17 mouse cellular contexts compared by ENCODE assay signal in genomic region chr4:82456908-82457307, GRCm38 (mm10).
A peak's percentile ranks its signal among the peaks of the same experiment; 100 is the strongest.
DNase-seq lines count a peak whose midpoint lies in the region; ATAC-seq and TF ChIP-seq lines count a peak whose summit lies in the region.
"Had no signal": no experiment of that assay in that cellular context is flagged by ENCODE, and none has a peak within 500 bp of the region (broad histone marks: within the 10 kb centered on the region; RNA-seq: fewer than 3 reads in every experiment).

No protein-coding gene starts in this region.

- TF ChIP-seq POLR2A in kidney, adult 2 months (IDR thresholded peaks at IDR 0.05; ENCODE audit: low read depth, low read length) = no peak

- H3K27me3 ChIP-seq in forebrain, embryonic 11.5 days (ENCODE audit: control insufficient read depth, insufficient read depth, low read length) = no peaks in the 10 kb centered on the region
- no peaks in the 10 kb centered on the region for H3K27me3 ChIP-seq in forebrain, embryonic 10.5 days (ENCODE audit: poor library complexity, severe bottlenecking)
- H3K27me3 ChIP-seq in kidney, adult 2 months (replicated peaks; ENCODE audit: control insufficient read depth, insufficient read depth, low read length) = no peaks in the 10 kb centered on the region
- no peaks in the 10 kb centered on the region for H3K27me3 ChIP-seq in lung, embryonic 16.5 days (ENCODE audit: control insufficient read depth, insufficient read depth, low read depth, low read length)

- no peaks in the 10 kb centered on the region for H3K4me1 ChIP-seq in forebrain, embryonic 11.5 days (replicated peaks; ENCODE audit: control insufficient read depth, insufficient read depth, low read length)
- peaks cover 20% of the 10 kb centered on the region; the same call in 1 of the 2 replicates for H3K4me1 ChIP-seq in forebrain, embryonic 10.5 days
- peaks cover 11% of the 10 kb centered on the region for H3K4me1 ChIP-seq in kidney, adult 2 months (ENCODE audit: control insufficient read depth, insufficient read depth, low read length)
- H3K4me1 ChIP-seq in lung, embryonic 16.5 days (replicated peaks; ENCODE audit: control insufficient read depth, insufficient read depth, low read length) = peaks cover 47% of the 10 kb centered on the region
- H3K4me1 ChIP-seq: hindbrain, embryonic 10.5 days had no signal

- no peak for DNase-seq in forebrain, embryonic 11.5 days (ENCODE audit: low spot score)
- no peak for DNase-seq in forebrain, embryonic 10.5 days (ENCODE audit: extremely low spot score, low spot score)
- no peak for DNase-seq in kidney, adult 2 months
- DNase-seq in kidney, postnatal 10 days = no peak
- DNase-seq in lung, postnatal 10 days = no peak
- DNase-seq in ovary, adult 18-20 months (ENCODE audit: low spot score) = no peak
- DNase-seq: cerebellum, postnatal 10 days; embryo, embryonic 11 days; gastrocnemius, postnatal 36 days; kidney, postnatal 4 days; lung, adult 18-20 months; thymus, postnatal 4 days had no signal

- no peak overlapping the region for H3K4me2 ChIP-seq in forebrain, embryonic 11.5 days (ENCODE audit: low read depth, low read length, severe bottlenecking)
- no peak overlapping the region for H3K4me2 ChIP-seq in lung, embryonic 16.5 days (ENCODE audit: low read depth, low read length)

- peak; percentile 61; the same call in 1 of the 2 replicates for ATAC-seq in forebrain, embryonic 11.5 days (replicated peaks; ENCODE audit: low FRiP score)
- peak; percentile 37 for ATAC-seq in lung, embryonic 16.5 days (ENCODE audit: low read depth)
- ATAC-seq in megakaryocyte-erythroid progenitor cell, adult 5-6 weeks (replicated peaks; ENCODE audit: low FRiP score, low TSS enrichment, poor library complexity, severe bottlenecking) = 0 out of 2 replicates have a peak, but pooled peaks have one; percentile 26
- ATAC-seq: inflammation-experienced regulatory T-cells, adult 6 months had no signal

- no peak overlapping the region for H3K4me3 ChIP-seq in forebrain, embryonic 11.5 days (ENCODE audit: low read depth, low read length)
- no peak overlapping the region for H3K4me3 ChIP-seq in forebrain, embryonic 10.5 days
- H3K4me3 ChIP-seq in kidney, adult 2 months (ENCODE audit: insufficient read depth, low read depth, low read length) = no peak overlapping the region
- no peak overlapping the region for H3K4me3 ChIP-seq in lung, embryonic 16.5 days (ENCODE audit: low read length)
- H3K4me3 ChIP-seq: erythroblast, embryonic 14.5 days; hindbrain, embryonic 10.5 days had no signal

- TF ChIP-seq CTCF in kidney, adult 2 months (conservative IDR thresholded peaks at IDR 0.05; ENCODE audit: insufficient read depth, insufficient read length, low read depth, low read length) = no peak

- H3K9ac ChIP-seq in forebrain, embryonic 11.5 days (ENCODE audit: low read length) = no peak overlapping the region
- H3K9ac ChIP-seq in lung, embryonic 16.5 days (ENCODE audit: low read length) = no peak overlapping the region

- no peak overlapping the region for H3K27ac ChIP-seq in forebrain, embryonic 11.5 days (ENCODE audit: low read depth, low read length)
- H3K27ac ChIP-seq in forebrain, embryonic 10.5 days = no peak overlapping the region
- H3K27ac ChIP-seq in kidney, adult 2 months (ENCODE audit: insufficient read depth, low read depth, low read length) = 0 out of 2 replicates have a peak overlapping the region, but pooled peaks have one; percentile 2
- 0 out of 2 replicates have a peak overlapping the region, but pooled peaks have one; percentile 4 for H3K27ac ChIP-seq in lung, embryonic 16.5 days (ENCODE audit: low read length)
- H3K27ac ChIP-seq: hindbrain, embryonic 10.5 days had no signal

- no peaks in the 10 kb centered on the region for H3K9me3 ChIP-seq in forebrain, embryonic 11.5 days (ENCODE audit: control insufficient read depth, low read length)
- H3K9me3 ChIP-seq in forebrain, embryonic 10.5 days = no peaks in the 10 kb centered on the region
- H3K9me3 ChIP-seq in lung, embryonic 16.5 days (ENCODE audit: control insufficient read depth, low read length) = no peaks in the 10 kb centered on the region
- H3K9me3 ChIP-seq: hindbrain, embryonic 10.5 days had no signal

- WGBS in forebrain, embryonic 11.5 days = 89% methylated on average over 5 of the region's 5 CpGs
- WGBS in forebrain, embryonic 10.5 days = 95% methylated on average over 5 of the region's 5 CpGs
- WGBS in kidney, adult 2 months = 80% methylated on average over 5 of the region's 5 CpGs
- WGBS in lung, embryonic 16.5 days = 63% methylated on average over 5 of the region's 5 CpGs

- H3K36me3 ChIP-seq in forebrain, embryonic 11.5 days (ENCODE audit: control insufficient read depth, insufficient read depth, low read length) = no peaks in the 10 kb centered on the region
- H3K36me3 ChIP-seq in forebrain, embryonic 10.5 days (replicated peaks) = no peaks in the 10 kb centered on the region
- H3K36me3 ChIP-seq in kidney, adult 2 months (ENCODE audit: control insufficient read depth, insufficient read depth, low read length) = no peaks in the 10 kb centered on the region
- no peaks in the 10 kb centered on the region for H3K36me3 ChIP-seq in lung, embryonic 16.5 days (ENCODE audit: control insufficient read depth, insufficient read depth, low read length)
- H3K36me3 ChIP-seq: hindbrain, embryonic 10.5 days had no signal

Comparison
In these comparisons a context has a peak if more than half of its experiments do, and no peak if none do; other contexts are left out.
1. H3K27ac ChIP-seq: peak in kidney, adult 2 months (single experiment) and lung, embryonic 16.5 days (single experiment); none in forebrain, embryonic 11.5 days (single experiment) and forebrain, embryonic 10.5 days (single experiment).
2. Peak in every context shown above with its lines, with median percentiles within 50 percentile points of each other: ATAC-seq.